Mouse (Mus musculus): ENCODE measurements at regions not wholly inside any gene's neighbourhood (a gene's known extent, or its start where the extent isn't known, plus 50 kb on each side); places are given as distances from the start of the nearest gene placed in this dataset.

DNA sequence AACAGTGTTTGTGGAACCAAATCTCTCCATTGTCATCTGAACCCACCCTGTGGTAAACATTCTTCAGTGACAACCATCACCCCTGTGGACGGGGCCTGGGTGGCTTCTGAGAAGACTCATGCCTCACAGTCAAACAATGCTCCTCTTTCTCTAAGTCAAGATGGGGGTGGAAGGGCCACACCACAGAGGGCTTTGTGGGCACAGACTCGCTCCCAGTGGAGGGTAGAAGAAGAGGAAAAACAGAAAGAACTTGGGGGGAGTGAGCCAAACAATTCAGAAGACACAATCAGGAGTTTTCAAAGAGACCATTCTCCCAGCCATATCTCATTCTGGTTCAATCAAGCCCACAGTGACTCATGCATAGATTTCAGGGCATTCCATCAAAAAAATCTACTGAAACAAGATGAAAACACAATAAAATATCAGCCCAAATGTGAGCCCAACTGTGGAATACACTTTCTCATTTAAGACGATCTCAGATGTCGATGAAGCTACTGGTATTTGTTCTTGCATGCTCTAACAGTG lies 339.7 kb downstream of the Setd4 start:
- no peak for TF ChIP-seq CTCF (conservative IDR thresholded peaks at IDR 0.05; ENCODE audit: insufficient read depth, insufficient read length, low read depth, low read length)
- no peak for TF ChIP-seq POLR2A (IDR thresholded peaks at IDR 0.05; ENCODE audit: low read depth, low read length)

Measured in kidney, adult 2 months (tissue).